In genomic region chr9:58815552-58816260, GRCm38 (mm10) we compare ENCODE assay signal across 12 mouse cellular contexts. TPM values are rescaled to one million over a fixed set of nuclear protein-coding genes. Genes with fewer than 3 reads are reported as not detected.
DNase-seq lines count a peak whose midpoint lies in the region; ATAC-seq and TF ChIP-seq lines count a peak whose summit lies in the region.
"Had no signal": no experiment of that assay in that cellular context is flagged by ENCODE, and none has a peak within 500 bp of the region (broad histone marks: within the 10 kb centered on the region; RNA-seq: fewer than 3 reads in every experiment).

No protein-coding gene starts in this region.

- no peak for TF ChIP-seq CTCF in C2C12 (IDR thresholded peaks at IDR 0.05; ENCODE audit: control insufficient read depth, insufficient read depth, insufficient read length)

- no peak overlapping the region for H3K9ac ChIP-seq in heart, embryonic 16.5 days (ENCODE audit: low read length)
- no peak overlapping the region for H3K9ac ChIP-seq in forebrain, embryonic 16.5 days (replicated peaks; ENCODE audit: low read depth, low read length)
- H3K9ac ChIP-seq in liver, embryonic 11.5 days (ENCODE audit: low read depth, low read length): no peak overlapping the region
- H3K9ac ChIP-seq: neural tube, embryonic 13.5 days; stomach, embryonic 15.5 days had no signal

- no peaks in the 10 kb centered on the region for H3K79me3 ChIP-seq in C2C12 (ENCODE audit: low read depth)

- H3K36me3 ChIP-seq in heart, embryonic 16.5 days (ENCODE audit: control insufficient read depth, insufficient read depth): no peaks in the 10 kb centered on the region
- H3K36me3 ChIP-seq in C2C12 (ENCODE audit: control insufficient read depth, insufficient read depth): no peaks in the 10 kb centered on the region
- no peaks in the 10 kb centered on the region for H3K36me3 ChIP-seq in forebrain, embryonic 16.5 days (ENCODE audit: control insufficient read depth, insufficient read depth)
- H3K36me3 ChIP-seq in liver, embryonic 11.5 days (ENCODE audit: control insufficient read depth, insufficient read depth, low read length): no peaks in the 10 kb centered on the region
- H3K36me3 ChIP-seq: neural tube, embryonic 13.5 days; stomach, embryonic 15.5 days had no signal

- no peak for ATAC-seq in heart, embryonic 16.5 days (replicated peaks; ENCODE audit: extremely low read depth, insufficient read depth, low FRiP score)
- peak; percentile 74 for ATAC-seq in forebrain, embryonic 16.5 days
- ATAC-seq in liver, embryonic 11.5 days (replicated peaks; ENCODE audit: low FRiP score): no peak

- H3K4me1 ChIP-seq in heart, embryonic 16.5 days (ENCODE audit: control insufficient read depth, insufficient read depth, low read length): peaks cover 39% of the 10 kb centered on the region
- H3K4me1 ChIP-seq in forebrain, embryonic 16.5 days (replicated peaks; ENCODE audit: control insufficient read depth, insufficient read depth, low read length): peaks cover 10% of the 10 kb centered on the region
- H3K4me1 ChIP-seq in liver, embryonic 11.5 days (replicated peaks; ENCODE audit: control insufficient read depth, insufficient read depth, low read length): 0 out of 2 replicates have a peak, but pooled peaks cover 4% of the 10 kb centered on the region

- peaks cover 16% of the 10 kb centered on the region for H3K27me3 ChIP-seq in heart, embryonic 16.5 days (ENCODE audit: control insufficient read depth, insufficient read depth, low read length)
- H3K27me3 ChIP-seq in C2C12 (ENCODE audit: control insufficient read depth, insufficient read depth, insufficient read length): peaks cover 76% of the 10 kb centered on the region
- H3K27me3 ChIP-seq in forebrain, embryonic 16.5 days (replicated peaks; ENCODE audit: control insufficient read depth, insufficient read depth, low read length): peaks cover 2% of the 10 kb centered on the region; the same call in 1 of the 2 replicates
- H3K27me3 ChIP-seq in liver, embryonic 11.5 days (replicated peaks; ENCODE audit: control insufficient read depth, insufficient read depth, low read length): peaks cover 31% of the 10 kb centered on the region

- no peak overlapping the region for H3K4me3 ChIP-seq in heart, embryonic 16.5 days (ENCODE audit: low read length)
- H3K4me3 ChIP-seq in C2C12 (ENCODE audit: insufficient read depth, poor library complexity, severe bottlenecking): no peak overlapping the region
- no peak overlapping the region for H3K4me3 ChIP-seq in forebrain, embryonic 16.5 days (replicated peaks; ENCODE audit: low read length)
- no peak overlapping the region for H3K4me3 ChIP-seq in liver, embryonic 11.5 days (ENCODE audit: low read depth, low read length)
- H3K4me3 ChIP-seq: neural tube, embryonic 13.5 days; stomach, embryonic 15.5 days had no signal

- intact Hi-C loops in heart, postnatal 10 days (cut with DNase I): no loop called here
- intact Hi-C loops in left cerebral cortex, postnatal 10 days (cut with DNase I): no loop called here

- H3K27ac ChIP-seq in heart, embryonic 16.5 days (ENCODE audit: low read length): 0 out of 2 replicates have a peak overlapping the region, but pooled peaks have one; percentile 3
- H3K27ac ChIP-seq in forebrain, embryonic 16.5 days (ENCODE audit: low read length): no peak overlapping the region
- H3K27ac ChIP-seq in liver, embryonic 11.5 days (ENCODE audit: low read depth, low read length): no peak overlapping the region
- H3K27ac ChIP-seq: neural tube, embryonic 13.5 days; stomach, embryonic 15.5 days had no signal

- 32% methylated on average over 15 of the region's 15 CpGs for WGBS in heart, embryonic 16.5 days
- WGBS in forebrain, embryonic 16.5 days: 47% methylated on average over 15 of the region's 15 CpGs
- 48% methylated on average over 15 of the region's 15 CpGs for WGBS in liver, embryonic 11.5 days

- H3ac ChIP-seq in C2C12 (ENCODE audit: control insufficient read depth, insufficient read length, low read depth): no peak overlapping the region

- no peak overlapping the region; the same call in 1 of the 2 replicates for H3K4me2 ChIP-seq in heart, embryonic 16.5 days (ENCODE audit: low read depth, low read length)
- H3K4me2 ChIP-seq in forebrain, embryonic 16.5 days (ENCODE audit: low read length): no peak overlapping the region
- no peak overlapping the region for H3K4me2 ChIP-seq in liver, embryonic 11.5 days
- H3K4me2 ChIP-seq: neural tube, embryonic 13.5 days; stomach, embryonic 15.5 days had no signal

- H3K9me3 ChIP-seq in heart, embryonic 16.5 days (replicated peaks; ENCODE audit: control insufficient read depth, low read length): no peaks in the 10 kb centered on the region
- H3K9me3 ChIP-seq in forebrain, embryonic 16.5 days (ENCODE audit: control insufficient read depth, low read length): no peaks in the 10 kb centered on the region
- no peaks in the 10 kb centered on the region for H3K9me3 ChIP-seq in liver, embryonic 11.5 days (ENCODE audit: control insufficient read depth, low read length)
- H3K9me3 ChIP-seq: neural tube, embryonic 13.5 days; stomach, embryonic 15.5 days had no signal

- DNase-seq in heart, postnatal 10 days: no peak
- peak; percentile 36 to 54 for DNase-seq in left cerebral cortex, postnatal 10 days (ENCODE audit: extremely low spot score in 1 of 2, low spot score in 2 of 2)
- no peak for DNase-seq in thymus, postnatal 0 days (ENCODE audit: low spot score)
- no peak for DNase-seq in liver, embryonic 11.5 days (ENCODE audit: low spot score)
- no peak for DNase-seq in retina, embryonic 14.5 days (ENCODE audit: low spot score)
- DNase-seq: adrenal gland, postnatal 14 days; gastrocnemius, postnatal 10 days had no signal

- H3K79me2 ChIP-seq in C2C12 (ENCODE audit: control insufficient read depth, insufficient read depth): no peaks in the 10 kb centered on the region

TF ChIP-seq in C2C12, 6 proteins besides CTCF, POLR2A, EP300 and RAD21:
- TF ChIP-seq FOSL1 (IDR thresholded peaks at IDR 0.05; ENCODE audit: insufficient read depth, low read length, poor library complexity, severe bottlenecking) (no peak), MAX (IDR thresholded peaks at IDR 0.05) (no peak), MYOG (IDR thresholded peaks at IDR 0.05; ENCODE audit: control insufficient read depth, extremely low read depth, insufficient read length) (no peak), CEBPB (IDR thresholded peaks at IDR 0.05; ENCODE audit: low read depth) (no peak), USF1 (IDR thresholded peaks at IDR 0.05; ENCODE audit: low read depth) (peak; percentile 43)

RNA-seq across cellular contexts. Expression of gene Hcn4, which starts 7.5 kb away (rescaled TPM):
- polyA plus RNA-seq in heart, embryonic 16.5 days (2015; fragmentation: Nextera tagmentation; extraction: Ambion mirVana): 0.89 and 1.1 TPM in 2 replicates
- total RNA-seq in heart, postnatal 10 days (2021): 1 to 10 TPM; 4.3 to 5.5 TPM
- polyA plus RNA-seq in C2C12 (2012; fragmentation: generic; extraction: Trizol): not detected
- polyA plus RNA-seq in forebrain, embryonic 16.5 days (2015; fragmentation: Nextera tagmentation; extraction: Ambion mirVana): 2.1 and 2.8 TPM in 2 replicates
- 10 to 100 TPM; 16.2 to 18.2 TPM for total RNA-seq in left cerebral cortex, postnatal 10 days (2021)
- 0.17 and 0.22 TPM in 2 replicates for polyA plus RNA-seq in thymus, postnatal 0 days (2015; fragmentation: Nextera tagmentation; extraction: Ambion mirVana)
- polyA plus RNA-seq in liver, embryonic 11.5 days (2014; fragmentation: Nextera tagmentation; extraction: Ambion mirVana): 0.39 and 0.40 TPM in 2 replicates

Comparison
In these comparisons a context has a peak if more than half of its experiments do, and no peak if none do; other contexts are left out.
1. DNase-seq: peak in left cerebral cortex, postnatal 10 days (2 of 2); none in heart, postnatal 10 days (0 of 2), thymus, postnatal 0 days (single experiment), liver, embryonic 11.5 days (single experiment) and retina, embryonic 14.5 days (single experiment).